Mouse (Mus musculus) myocyte (in vitro differentiated cells): Measurements from ENCODE around the gene Bzw1.

Source experiments
- CEBPB ChIP-seq: IDR thresholded peaks from 2 replicates; pipeline ENCODE4 v1.6.1; 2011; ENCODE audit warnings: mild to moderate bottlenecking, moderate library complexity; ENCODE audit not compliant: poor library complexity, insufficient read depth, severe bottlenecking
- E2F4 ChIP-seq: IDR thresholded peaks from one replicate; pipeline ENCODE4 v1.6.1; 2011; ENCODE audit warnings: mild to moderate bottlenecking, control low read depth, moderate library complexity; ENCODE audit not compliant: insufficient read depth
- MAX ChIP-seq: IDR thresholded peaks from one replicate; pipeline ENCODE4 v1.6.1; 2011; ENCODE audit warnings: low read depth, mild to moderate bottlenecking, control low read depth
- MYOD1 ChIP-seq, 3 experiments: IDR thresholded peaks; one replicate each; pipeline ENCODE4 v1.6.1; 2011; ENCODE audit warnings: control low read depth in 2 of 3, low read depth in 2 of 3, mild to moderate bottlenecking in 2 of 3, moderate library complexity in 1 of 3; ENCODE audit not compliant: insufficient read length in 2 of 3, control insufficient read depth in 1 of 3
- MYOG ChIP-seq, 3 experiments: IDR thresholded peaks; one replicate each; pipeline ENCODE4 v1.6.1; 2011; ENCODE audit warnings: control low read depth in 2 of 3, low read depth in 2 of 3, mild to moderate bottlenecking in 2 of 3; ENCODE audit not compliant: insufficient read length in 2 of 3, control insufficient read depth in 1 of 3, insufficient read depth in 1 of 3
- POLR2A ChIP-seq: IDR thresholded peaks from one replicate; pipeline ENCODE4 v1.6.1; 2011; ENCODE audit warnings: low read depth, mild to moderate bottlenecking, control low read depth, moderate library complexity; ENCODE audit not compliant: insufficient read length
- POLR2AphosphoS2 ChIP-seq: IDR thresholded peaks from one replicate; pipeline ENCODE4 v1.6.1; 2011; ENCODE audit warnings: low read depth, control low read depth; ENCODE audit not compliant: insufficient read length
- REST ChIP-seq: IDR thresholded peaks from one replicate; pipeline ENCODE4 v1.6.1; 2011; ENCODE audit warnings: mild to moderate bottlenecking, control low read depth, moderate library complexity; ENCODE audit not compliant: insufficient read depth, insufficient read length
- TCF12 ChIP-seq: IDR thresholded peaks from one replicate; pipeline ENCODE4 v1.6.1; 2011; ENCODE audit warnings: mild to moderate bottlenecking, control low read depth; ENCODE audit not compliant: poor library complexity, insufficient read depth, severe bottlenecking
- USF1 ChIP-seq: IDR thresholded peaks from one replicate; pipeline ENCODE4 v1.6.1; 2011; ENCODE audit warnings: low read depth, mild to moderate bottlenecking, control low read depth, moderate library complexity

DNA sequence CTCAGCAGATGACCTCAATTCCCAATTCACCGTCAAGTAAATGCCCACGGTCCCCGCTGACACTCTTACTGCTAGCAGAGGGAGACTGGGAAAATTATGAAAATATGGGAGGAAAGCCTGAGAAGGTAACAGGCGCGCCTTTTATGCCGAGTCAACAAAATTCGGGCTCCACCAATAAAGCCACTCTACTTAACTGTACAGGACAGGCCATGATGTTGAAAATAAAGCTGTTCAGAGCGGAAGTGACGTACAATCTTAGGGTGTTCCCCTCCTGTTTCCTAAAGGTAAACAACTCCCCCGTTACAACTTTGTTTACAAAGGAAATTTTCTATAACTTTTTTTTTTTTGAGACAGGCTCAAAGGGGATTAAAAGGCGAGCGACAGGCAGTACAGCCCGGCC, 30.2 kb downstream of the Bzw1 start:
- TF ChIP-seq E2F4, result no peak
- TF ChIP-seq POLR2A, result no peak
- TF ChIP-seq POLR2AphosphoS2, result no peak
- TF ChIP-seq MAX, result no peak
- no peak for TF ChIP-seq MYOG (IDR thresholded peaks at IDR 0.05; ENCODE audit: control insufficient read depth in 1 of 3, insufficient read depth in 1 of 3, insufficient read length in 2 of 3, low read depth in 2 of 3)
- TF ChIP-seq CEBPB, result no peak
- TF ChIP-seq USF1, result no peak
- no peak for TF ChIP-seq MYOD1 (IDR thresholded peaks at IDR 0.05; ENCODE audit: control insufficient read depth in 1 of 3, insufficient read length in 2 of 3, low read depth in 2 of 3)
- TF ChIP-seq REST, result no peak
- no peak for TF ChIP-seq TCF12
